Mouse (Mus musculus): ENCODE measurements around the gene Htr2c.

Htr2c gene

DNA sequence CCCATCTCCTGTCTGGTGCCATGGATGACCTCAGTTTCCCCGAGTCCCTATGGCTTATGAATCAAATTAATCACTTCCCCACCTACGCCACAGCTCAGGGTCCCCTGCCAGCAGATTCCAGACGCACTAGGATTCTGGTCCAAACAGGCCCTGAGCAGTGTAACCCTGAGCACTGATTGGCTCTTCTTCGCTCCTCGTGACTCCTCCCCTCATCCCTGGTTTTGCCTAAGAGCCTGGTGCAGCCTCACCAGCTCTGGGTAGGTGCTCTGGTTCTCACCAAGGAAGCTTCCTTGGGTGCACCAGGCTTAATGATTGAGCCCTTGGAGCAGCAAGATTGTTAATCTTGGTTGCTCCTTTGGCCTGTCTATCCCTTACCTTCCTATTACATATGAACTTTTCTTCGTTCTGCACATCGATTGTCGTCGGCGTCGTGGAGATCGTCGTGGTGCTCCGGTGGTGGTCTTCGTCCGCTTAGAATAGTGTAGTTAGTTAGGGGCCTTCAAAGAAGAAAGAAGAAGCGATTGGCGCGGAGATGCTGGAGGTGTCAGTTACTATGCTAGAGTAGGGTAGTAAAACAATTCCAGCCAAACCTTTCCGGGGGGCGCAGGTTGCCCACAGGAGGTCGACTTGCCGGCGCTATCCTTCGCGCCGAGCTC is at the start of gene Htr2c:
Gene Htr2c (plus strand): TSS at position 256 of the 656 bp plus-strand sequence.
- no peak for DNase-seq

DNA sequence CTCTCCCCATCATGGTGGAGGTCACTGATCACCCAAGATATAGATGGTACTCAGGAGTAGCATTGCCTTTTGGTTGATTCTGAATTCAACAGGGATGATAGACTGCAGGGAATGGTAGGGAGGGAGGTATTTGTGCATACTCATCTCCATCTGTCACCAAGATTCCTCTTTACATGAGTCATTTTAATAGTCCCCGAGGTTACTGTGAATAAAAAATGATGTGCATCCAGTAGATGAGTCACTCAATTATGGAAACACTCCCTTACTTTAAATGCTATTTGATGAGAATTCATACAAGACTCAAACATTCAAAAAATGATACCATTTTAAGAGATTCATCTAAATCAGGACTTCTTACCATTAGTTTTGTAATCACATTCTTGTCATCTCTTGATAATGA is 34.1 kb upstream of the Htr2c start:
- DNase-seq = no peak

DNA sequence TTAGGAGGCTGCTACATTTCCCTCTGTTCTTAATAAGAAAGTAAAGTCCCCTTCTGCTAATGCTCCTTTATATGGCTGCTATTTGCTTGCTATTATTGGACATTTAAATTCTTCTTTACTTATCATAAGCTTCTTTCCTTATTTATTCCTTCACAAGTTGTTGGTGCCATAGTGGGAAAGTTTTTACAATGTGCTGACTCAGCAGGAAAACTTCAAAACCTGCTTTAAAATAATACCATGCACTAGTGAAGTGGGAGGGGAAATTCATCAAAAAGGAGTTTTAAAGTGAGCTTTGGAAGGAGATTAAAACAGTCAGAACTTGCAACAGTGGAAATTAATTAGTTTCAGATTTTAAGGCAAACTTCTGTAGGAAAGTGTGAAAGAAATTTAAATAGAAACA is 26.0 kb upstream of the Htr2c start:
- no peak for DNase-seq

DNA sequence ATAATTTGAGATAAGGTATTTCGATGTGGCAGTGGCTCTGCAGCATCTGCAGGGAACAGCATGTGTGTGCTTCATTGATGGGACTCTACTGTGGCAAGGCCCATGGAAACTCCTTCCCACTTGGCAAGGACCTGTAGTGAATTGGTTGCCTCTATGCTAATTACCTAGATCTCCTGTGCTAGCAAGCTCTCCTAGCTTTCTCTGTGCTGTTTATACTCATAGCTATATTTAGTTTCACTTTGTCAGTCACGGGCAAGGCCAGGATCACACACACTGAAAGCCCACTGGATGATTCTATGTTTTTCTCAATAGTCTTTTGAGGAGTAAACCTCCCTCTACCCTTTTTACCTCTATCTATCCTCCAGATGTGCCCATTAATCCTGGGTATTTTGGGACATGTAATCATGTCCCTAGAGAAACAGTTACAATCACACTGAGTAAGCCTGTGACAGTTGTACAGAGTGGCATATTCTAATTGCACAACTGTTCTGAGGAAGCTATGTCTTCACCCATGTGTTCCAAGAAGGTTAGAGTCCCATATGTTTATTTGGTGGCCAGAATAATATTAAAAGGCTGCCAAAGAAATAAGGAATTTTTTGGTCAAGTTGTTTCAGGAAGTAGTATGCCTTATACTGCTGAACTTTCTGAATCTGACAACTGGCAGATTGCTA is 16.0 kb upstream of the Htr2c start:
- peak; percentile 13 for DNase-seq

DNA sequence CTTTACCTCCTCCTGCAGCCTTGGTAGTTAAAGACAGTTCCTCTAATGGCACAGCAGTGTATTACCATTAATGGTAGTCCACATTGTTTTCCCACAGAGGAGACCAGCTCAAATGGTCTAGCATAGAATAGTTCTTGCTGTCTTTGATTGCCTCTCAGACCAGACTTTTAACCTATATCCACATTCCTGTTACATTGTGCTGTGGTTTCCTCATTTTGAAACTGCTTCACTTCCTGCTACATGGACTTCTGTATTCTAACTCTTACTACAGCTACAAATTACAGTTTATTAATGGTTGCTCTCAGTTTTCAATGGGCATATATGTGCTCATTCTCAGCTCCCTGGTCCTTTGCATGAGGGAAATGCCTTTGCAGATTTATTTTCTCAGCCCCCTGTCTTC is 15.3 kb upstream of the Htr2c start:
- peak; percentile 23 for DNase-seq

DNA sequence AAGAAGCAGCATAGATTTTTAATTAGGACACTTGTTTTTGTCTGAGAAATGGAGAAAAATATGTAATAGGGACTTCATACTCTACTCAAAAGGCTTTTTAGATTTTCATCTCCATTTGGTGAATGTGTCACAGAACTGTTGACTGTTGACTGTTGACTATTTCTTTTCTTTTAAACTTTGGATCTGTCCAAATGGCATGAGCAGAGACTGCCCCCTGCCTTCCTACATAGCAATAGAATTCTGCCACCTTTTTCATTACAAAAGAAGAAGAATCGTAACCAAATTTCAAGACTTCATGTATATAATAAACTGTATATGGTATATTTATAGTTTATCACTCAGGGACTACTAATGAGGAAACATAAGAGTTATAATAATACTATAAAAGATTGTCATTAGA is 3.7 kb upstream of the Htr2c start:
- no peak for DNase-seq

DNA sequence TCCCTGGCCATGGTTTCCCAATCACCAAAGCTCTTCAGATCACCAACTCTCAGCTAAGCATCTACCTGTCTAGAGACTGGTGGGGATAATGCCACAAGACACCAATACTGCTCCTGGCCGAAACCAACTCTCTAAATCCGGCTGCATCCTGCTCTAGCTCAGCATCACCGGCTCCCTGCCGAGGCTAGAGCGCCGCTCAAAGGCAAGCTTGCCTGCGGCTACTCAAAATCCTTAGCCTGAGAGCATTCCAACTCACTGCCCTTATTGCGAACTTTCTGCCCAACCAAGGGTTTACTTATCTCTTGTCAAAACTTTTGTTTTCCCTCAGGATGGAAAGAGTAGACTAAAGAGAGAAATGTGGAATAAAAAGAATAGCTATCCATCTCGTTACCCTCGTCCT is 2.4 kb upstream of the Htr2c start:
- DNase-seq = no peak

DNA sequence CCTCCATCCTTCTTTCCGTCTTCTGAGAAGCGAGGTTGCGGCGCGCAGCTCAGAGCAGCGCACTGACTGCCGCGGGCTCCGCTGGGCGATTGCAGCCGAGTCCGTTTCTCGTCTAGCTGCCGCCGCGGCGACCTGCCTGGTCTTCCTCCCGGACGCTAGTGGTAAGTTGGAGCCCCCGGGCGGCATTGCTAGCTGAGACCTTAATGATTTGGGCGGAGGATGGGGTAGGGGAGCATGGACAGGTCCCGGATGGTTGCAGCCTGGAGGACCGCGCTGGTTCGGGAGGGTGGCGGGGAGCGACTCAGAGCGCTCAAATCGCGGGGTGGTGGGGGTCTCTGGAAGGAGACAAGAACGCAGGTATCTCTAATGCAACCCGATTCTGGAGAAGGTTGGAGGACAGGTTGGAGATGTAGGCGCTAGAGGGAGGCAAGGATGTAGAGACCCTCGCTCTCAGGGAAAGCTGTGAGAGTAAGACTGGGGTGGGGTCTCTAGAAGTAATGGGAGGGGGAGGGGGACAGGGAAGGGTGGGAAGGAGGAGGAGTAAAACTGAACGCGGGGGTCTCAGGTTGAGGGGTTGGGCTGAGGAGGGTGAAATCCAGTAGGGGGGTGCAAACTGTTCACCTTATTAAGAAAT is 718 bp downstream of the Htr2c start:
- no peak for DNase-seq

DNA sequence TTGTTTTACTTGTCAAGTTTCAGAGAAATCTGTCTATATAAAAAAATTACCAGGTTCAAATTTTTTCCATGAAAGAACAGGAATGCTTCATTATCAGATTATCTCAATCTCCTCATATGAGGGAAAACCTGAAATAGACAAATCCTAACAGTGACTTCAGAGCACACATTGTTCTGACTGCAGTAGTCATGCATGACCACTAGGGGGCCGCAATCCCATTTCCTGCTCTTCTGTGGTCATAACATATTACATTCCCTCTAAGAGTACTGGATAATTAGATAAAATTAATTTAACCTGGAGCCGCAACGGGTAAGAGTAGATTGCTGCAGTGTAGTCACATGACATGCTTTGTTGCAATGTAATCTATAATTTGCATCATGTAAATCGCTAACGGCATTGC is 17.6 kb downstream of the Htr2c start:
- peak; percentile 1 for DNase-seq

DNA sequence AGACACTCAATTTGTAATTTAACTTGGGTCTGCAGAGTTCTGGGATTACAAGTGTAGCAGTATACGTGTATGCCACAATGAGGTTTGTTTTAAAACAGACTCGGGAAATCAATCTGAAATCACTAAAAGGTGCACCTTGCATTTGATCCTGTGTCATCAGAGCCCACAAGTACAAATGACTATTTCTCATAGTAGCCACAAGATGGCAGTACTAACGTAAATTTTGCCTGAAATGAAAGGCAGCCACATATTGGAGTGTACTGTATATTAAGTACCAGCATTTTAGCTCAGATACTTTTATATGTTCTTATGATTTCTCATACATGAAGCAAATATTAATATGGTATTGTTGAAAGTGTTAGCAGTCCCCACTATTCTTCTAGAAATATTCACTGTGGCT is 93.4 kb downstream of the Htr2c start:
- no peak for DNase-seq

DNA sequence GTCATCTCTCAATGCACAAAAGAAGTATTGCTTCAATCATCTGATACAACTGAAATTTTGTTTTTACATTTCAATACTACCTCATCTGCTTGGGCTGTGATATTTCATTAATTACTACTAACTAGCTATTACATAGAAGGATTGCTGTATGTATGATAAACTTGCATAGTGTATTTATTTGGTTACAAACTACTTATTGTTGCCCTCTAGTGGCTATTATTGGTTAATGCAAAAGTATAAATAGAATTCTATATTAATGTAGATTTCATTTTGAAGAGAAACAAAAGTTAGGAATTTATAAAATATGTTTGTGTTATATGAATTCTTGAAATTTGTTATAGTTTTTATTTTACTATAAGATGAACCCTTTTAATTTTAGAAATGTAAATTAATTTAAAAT is 109.3 kb downstream of the Htr2c start:
- DNase-seq = no peak

DNA sequence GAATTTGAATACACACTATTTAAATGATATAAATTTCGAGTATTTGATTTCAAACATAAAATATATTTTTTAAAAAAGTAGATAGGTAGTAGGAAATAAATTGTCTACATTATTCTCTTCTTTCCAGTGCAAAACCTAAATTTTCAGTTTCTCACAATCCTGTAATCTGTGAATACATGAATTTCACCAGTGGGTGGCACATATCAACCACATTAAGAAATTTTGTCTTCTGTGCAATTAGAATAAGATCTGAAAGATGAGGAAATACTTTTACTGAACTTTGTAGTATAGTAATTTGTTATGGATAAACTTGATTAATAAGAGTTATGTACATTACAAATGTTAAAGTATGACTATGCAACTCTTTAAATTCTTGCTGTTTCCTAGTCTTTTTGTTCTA is 156.8 kb downstream of the Htr2c start:
- DNase-seq = no peak

DNA sequence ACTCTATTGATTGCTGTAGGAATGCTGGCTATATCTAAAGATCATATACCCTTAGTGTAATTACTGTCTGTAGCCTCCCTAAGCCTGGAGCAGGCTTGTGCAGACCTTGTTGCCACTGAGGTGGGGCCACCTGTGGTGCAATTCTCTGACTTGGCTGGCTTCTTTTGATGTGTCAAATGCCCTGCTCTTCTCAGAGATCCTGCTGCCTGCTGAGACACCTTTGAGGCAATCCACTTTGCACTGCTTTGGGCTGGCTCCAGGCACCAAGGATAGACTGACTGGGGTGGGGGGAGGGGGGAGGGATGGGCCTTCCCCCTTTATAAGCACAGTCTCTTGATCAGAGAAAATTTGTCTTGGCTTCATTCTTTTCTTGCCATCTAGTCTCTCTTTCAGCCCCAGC is 252.9 kb downstream of the Htr2c start:
- DNase-seq = no peak

DNA sequence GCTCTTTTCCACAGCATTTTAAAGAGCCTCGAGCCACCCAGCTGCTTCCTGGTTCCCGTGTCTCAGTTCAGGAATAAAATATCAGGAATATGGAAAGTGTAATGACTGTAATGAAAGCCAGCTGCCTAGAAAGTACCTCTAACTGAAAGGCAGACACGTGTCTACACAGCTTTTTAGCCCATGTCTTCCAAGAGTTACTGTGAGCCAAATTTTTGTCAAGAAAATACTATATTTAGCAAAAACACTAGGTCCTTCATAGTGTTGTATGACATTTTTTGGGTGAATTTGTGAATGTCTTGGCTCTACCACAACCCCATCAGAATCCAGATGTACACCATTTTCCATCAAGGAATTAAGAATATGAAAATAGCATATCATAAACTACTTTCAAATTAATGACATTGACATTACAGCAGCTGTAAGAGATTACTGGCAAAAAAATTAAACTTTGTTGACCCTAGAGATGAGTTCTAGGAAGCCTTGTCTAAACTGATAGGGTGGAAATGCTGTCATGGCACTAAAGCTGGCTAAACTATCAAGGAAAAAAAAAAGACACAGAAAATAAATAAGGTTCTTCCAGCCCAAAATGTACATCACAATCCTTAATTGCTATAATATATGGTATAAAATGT is 255.2 kb downstream of the Htr2c start:
- no peak for DNase-seq

DNA sequence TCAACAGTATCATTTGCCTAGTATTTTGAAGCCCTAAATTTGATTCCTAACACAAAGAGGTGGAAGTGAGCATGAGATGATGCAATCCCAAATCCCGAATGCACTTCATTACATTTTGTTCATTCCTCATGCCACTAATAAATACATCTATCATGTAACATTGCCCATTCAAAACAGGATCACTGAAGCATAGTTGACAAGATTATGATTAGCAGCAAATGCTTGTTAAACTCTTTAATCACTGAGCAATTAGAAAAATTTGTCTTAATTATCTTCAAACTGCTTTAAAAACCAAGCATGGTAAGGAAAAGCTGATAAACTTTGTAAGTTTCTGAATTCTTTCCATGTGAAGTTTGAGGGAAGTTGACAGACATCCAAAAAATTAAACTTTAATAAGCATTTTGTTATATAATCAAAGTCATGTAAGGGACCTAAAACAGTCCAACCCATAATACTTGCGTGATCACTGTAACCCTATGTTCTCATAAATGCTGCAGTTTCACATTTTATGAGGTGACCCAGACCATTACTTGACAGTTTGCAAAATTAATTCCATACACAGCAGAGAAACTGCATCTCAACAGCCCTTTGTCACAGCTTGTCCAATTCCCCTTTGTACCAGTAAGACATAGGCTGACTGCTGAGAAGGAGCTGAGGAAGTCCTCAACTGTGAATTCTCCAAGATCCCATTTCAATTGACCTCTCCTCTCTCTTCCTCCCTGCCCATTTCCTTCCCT is 276.7 kb downstream of the Htr2c start:
- DNase-seq = no peak

All from lung, postnatal 36 days (tissue).